Mouse (Mus musculus): ENCODE measurements around the gene D430041D05Rik. TPM values are rescaled to one million over a fixed set of nuclear protein-coding genes. Genes with fewer than 3 reads are reported as not detected.

The D430041D05Rik gene
- total RNA-seq, 1 experiment from 2014 or later, result not detected

DNA sequence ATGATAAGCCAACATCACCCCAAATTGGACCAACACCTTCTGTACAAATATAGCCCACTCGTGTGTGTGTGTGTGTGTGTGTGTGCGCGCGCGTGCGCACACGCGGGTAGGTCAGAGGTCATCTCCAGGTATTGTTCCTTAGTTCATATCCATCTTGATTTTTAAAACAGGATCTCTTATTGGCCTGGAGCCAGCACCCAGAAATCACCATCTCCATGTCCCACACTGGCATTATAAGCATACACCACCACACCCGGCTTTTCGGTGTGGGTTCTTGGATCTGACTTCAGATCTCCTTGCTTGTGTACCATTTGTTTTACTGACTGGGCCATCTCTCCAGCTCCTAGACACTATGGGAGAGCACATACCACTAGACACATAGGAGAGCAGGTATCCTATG is 91.4 kb downstream of the D430041D05Rik start:
- no peak for ATAC-seq (replicated peaks in 1 of 2; ENCODE audit: insufficient read depth in 1 of 2, low FRiP score in 2 of 2, low TSS enrichment in 1 of 2, low read depth in 1 of 2, poor library complexity in 2 of 2, severe bottlenecking in 2 of 2)

DNA sequence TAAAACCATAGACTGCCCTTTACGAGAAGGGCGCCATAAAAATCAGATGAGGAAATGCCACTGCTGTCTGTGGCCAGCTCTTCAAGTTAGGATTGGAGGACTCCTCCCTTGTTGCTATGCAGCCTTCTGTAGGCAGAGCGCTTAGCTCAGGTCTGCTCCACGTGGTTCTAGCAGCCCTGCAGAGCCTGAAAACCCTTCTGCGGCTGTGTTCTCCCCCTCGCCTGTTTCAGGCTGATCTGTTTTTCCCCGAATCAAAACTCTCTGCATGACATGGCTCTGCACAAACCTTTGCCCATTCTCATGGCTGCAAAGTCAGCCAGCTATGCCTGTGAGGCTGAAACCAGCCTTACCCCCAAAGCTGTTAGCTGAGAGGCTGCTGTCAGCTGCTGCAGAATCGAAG is 91.9 kb downstream of the D430041D05Rik start:
- no peak for ATAC-seq (replicated peaks in 1 of 2; ENCODE audit: insufficient read depth in 1 of 2, low FRiP score in 2 of 2, low TSS enrichment in 1 of 2, low read depth in 1 of 2, poor library complexity in 2 of 2, severe bottlenecking in 2 of 2)

DNA sequence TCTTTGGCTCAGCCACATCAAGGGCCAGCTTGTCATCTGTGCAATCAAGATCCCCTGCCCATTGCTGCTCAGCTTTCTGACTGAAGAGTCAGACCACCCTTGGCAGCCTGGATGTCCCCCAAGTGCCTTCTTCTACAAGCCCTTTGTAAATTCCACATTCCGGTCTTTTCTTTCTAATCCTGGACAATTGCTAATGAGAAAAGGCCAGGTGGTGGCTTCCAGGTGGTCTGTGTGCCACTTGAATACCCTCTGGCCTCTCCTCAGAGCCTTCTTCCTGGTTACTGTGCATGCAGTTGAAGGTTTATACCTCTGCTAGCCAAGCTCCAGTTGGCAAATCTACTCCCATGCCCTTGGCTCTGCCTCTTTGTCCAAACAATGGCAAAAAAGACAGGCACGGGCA is 92.6 kb downstream of the D430041D05Rik start:
- ATAC-seq (replicated peaks in 1 of 2; ENCODE audit: insufficient read depth in 1 of 2, low FRiP score in 2 of 2, low TSS enrichment in 1 of 2, low read depth in 1 of 2, poor library complexity in 2 of 2, severe bottlenecking in 2 of 2), result no peak

DNA sequence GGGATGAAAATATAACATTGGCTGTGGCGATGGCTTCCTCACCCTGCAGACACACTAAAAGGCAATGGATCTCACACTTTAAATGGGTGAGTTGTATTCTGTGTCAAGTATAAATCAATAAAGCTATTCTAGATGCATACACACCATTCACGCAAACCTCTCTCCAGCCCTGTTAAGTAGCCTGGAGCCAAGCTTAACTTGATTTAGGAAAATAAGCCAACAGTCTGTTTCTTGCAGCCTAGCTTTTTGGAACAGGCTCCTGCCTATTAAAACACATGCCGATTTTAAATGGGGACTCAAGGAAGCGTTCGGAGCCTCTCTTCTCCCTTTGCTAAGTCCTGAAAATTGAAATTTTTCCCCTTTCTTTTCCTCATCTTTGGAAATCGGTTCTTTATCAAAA is 93.2 kb downstream of the D430041D05Rik start:
- ATAC-seq (replicated peaks in 1 of 2; ENCODE audit: insufficient read depth in 1 of 2, low FRiP score in 2 of 2, low TSS enrichment in 1 of 2, low read depth in 1 of 2, poor library complexity in 2 of 2, severe bottlenecking in 2 of 2), result no peak

DNA sequence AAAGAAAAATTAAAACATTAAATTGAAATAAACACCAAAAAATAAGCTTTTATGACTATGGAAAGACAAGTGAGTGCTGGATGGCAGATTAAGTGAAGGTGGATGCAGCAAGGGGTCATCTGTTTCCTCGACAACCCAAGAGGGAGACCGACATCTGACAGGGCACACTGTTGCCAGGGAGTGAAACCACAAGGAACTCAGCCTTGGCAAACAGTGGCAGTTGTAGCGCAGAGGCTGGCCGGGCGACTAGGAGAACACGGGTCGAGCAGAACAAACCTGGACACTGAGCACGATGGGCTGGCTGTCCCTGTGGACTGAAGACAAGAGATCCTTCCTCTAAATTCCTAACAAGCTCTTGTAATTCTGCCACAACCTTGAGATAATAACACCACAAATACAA is 94.3 kb downstream of the D430041D05Rik start:
- ATAC-seq (replicated peaks in 1 of 2; ENCODE audit: insufficient read depth in 1 of 2, low FRiP score in 2 of 2, low TSS enrichment in 1 of 2, low read depth in 1 of 2, poor library complexity in 2 of 2, severe bottlenecking in 2 of 2), result no peak

DNA sequence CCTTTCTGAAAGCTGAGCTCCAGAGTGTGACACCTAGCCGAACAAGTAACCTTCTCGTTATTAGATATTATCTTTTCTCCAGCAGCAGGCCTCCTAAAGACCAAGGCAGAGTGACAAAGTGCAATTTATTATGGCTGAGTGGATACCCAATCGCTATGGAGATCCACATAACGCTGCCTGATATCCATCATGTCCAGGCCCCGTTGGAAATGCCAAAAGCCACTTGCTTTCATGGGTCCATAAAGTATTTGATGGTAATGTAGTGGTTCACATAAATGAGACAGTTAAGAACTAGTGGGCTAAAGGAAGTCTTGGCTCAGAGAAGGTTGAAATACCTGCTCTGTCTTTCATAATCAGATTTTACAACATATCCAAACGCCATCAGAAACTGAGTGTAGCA is 97.6 kb downstream of the D430041D05Rik start:
- ATAC-seq (replicated peaks in 1 of 2; ENCODE audit: insufficient read depth in 1 of 2, low FRiP score in 2 of 2, low TSS enrichment in 1 of 2, low read depth in 1 of 2, poor library complexity in 2 of 2, severe bottlenecking in 2 of 2), result no peak

DNA sequence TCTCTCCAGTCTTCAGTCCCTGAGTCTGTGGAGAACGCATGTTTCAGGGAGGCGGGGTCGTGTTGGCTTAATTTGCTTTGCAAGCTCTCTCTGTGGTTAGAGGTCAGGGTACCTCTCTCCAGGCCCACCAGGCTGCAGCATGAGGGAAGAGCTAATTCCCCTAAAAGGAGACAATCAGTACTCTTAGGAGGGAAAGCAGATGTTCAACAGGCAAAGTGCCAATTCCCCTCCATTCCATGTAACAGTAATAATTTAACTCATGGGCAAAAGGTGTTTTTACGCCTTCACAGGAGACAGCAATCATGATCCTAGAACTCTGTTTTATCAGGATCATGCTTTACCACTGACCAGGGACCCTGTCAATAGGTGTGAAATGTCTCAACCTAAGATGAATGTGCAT is 103.7 kb downstream of the D430041D05Rik start:
- ATAC-seq (replicated peaks in 1 of 2; ENCODE audit: insufficient read depth in 1 of 2, low FRiP score in 2 of 2, low TSS enrichment in 1 of 2, low read depth in 1 of 2, poor library complexity in 2 of 2, severe bottlenecking in 2 of 2), result no peak

DNA sequence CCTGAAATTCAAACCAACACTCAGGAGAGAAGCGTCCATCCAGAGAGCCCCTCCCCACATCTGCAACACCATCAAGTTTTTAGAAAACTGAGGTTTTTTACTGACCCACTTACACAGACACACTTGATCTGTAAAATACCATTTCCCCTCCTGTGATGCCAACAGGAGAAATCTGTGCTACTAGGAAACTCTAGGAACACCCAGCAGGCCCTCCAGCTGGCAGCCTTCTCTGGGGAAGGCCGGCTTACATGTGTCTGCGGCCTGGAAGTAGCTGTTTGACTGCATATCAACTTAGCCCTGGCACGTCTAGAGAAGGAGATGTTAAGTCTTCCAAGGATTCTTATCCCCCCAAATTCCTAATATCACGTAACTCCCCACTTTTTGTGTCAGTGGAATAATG is 105.1 kb downstream of the D430041D05Rik start:
- no peak for ATAC-seq (replicated peaks in 1 of 2; ENCODE audit: insufficient read depth in 1 of 2, low FRiP score in 2 of 2, low TSS enrichment in 1 of 2, low read depth in 1 of 2, poor library complexity in 2 of 2, severe bottlenecking in 2 of 2)

DNA sequence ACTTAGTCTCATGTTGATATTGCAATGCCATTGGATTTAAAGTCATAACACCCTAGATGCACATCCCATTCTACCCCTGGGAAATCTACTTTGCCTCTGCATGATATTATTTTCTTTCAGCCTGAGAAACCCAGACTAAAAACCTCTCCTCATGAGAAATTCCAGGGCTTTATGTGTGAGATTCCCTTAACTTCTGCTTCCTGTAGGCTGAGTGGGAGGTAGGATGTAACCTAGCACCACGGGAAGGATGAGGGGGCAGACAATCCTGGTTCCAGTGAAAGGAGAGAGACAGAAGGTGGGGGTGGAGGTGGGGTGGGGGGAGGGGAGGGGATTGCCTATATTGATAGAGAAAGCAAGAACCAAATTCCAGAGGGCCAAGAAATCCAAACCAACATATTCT is 110.9 kb downstream of the D430041D05Rik start:
- no peak for ATAC-seq (replicated peaks in 1 of 2; ENCODE audit: insufficient read depth in 1 of 2, low FRiP score in 2 of 2, low TSS enrichment in 1 of 2, low read depth in 1 of 2, poor library complexity in 2 of 2, severe bottlenecking in 2 of 2)

DNA sequence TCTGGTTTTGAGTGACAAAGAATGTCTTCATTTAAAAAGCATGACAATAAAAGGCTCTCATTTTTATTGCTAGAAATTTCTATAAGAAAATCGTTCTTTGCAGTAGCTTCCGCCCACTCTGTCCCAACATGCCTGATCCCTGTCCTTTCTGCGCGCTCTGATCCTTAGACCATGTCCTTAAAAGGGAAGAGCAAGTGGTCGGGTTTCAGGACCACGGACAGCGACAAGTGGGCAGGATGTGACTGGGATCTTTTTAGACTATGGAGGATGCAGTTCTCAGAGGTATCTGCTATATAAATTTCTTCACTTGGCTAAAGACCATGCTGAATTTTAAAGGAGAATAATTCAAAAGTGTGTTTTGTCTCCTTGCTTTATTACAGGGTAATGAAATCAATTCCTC is 111.7 kb downstream of the D430041D05Rik start:
- no peak for ATAC-seq (replicated peaks in 1 of 2; ENCODE audit: insufficient read depth in 1 of 2, low FRiP score in 2 of 2, low TSS enrichment in 1 of 2, low read depth in 1 of 2, poor library complexity in 2 of 2, severe bottlenecking in 2 of 2)

DNA sequence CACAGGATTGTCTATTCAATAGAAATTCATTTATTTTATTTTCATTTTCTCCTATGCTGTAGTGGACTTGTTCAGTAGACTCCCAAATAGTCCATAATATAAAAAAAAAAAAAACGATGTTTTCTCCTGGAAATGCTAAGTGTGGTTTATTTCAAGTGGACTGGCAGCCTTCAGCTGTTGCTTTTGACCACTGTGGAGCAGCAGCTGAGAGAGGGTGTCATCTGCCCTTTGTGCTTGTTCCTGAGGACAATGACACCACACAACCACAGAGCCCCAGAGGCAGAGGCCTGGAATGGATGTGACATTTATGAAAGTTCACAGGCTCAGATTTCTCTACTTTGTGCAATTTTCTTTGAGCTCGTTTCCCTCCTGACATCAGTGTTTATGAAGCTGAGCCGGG is 124.0 kb downstream of the D430041D05Rik start:
- no peak for ATAC-seq (replicated peaks in 1 of 2; ENCODE audit: insufficient read depth in 1 of 2, low FRiP score in 2 of 2, low TSS enrichment in 1 of 2, low read depth in 1 of 2, poor library complexity in 2 of 2, severe bottlenecking in 2 of 2)

DNA sequence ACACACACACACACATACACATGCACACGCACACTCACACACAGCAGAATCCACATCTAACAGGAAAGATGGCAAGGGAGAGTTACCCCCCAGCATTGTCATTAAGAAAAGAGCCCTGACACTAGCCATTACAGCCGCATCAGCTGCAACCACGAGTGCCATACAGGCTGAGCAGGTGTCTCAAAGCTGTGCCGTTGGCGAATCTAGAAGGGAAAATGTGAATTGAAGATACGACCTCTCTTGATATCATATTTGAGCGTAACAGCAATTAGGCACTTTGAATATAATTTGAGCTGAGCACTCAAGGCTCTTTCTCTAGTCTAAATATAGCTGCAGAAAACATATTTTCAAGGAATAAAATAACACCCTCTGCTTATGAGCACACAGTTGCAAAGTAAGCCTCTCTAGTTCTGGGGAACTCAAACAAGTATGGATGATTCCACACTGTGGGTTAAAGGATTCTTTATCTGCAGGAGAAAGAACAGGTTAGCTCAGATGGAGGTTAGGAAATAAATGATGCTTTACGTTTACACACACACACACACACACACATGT is 127.3 kb downstream of the D430041D05Rik start:
- ATAC-seq (replicated peaks in 1 of 2; ENCODE audit: insufficient read depth in 1 of 2, low FRiP score in 2 of 2, low TSS enrichment in 1 of 2, low read depth in 1 of 2, poor library complexity in 2 of 2, severe bottlenecking in 2 of 2), result no peak

DNA sequence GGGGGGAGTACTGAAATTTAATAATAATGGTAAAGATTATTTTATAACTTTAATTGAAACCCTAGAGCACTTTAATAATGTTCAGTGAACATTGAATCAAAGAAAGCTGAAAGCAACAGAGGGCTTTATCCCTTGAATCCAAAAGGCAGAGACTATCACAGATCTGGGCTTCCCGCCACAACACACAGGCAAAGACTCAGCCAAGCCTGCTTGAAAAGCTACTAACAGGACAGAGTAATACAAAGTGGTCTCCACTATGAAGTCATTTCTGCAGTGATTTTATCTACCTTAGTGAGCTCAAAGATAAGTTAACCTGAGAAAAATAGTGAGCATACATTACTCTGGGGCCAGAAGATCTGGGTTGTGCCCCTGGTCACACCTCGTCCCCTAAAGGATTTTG is 128.0 kb downstream of the D430041D05Rik start:
- no peak for ATAC-seq (replicated peaks in 1 of 2; ENCODE audit: insufficient read depth in 1 of 2, low FRiP score in 2 of 2, low TSS enrichment in 1 of 2, low read depth in 1 of 2, poor library complexity in 2 of 2, severe bottlenecking in 2 of 2)

DNA sequence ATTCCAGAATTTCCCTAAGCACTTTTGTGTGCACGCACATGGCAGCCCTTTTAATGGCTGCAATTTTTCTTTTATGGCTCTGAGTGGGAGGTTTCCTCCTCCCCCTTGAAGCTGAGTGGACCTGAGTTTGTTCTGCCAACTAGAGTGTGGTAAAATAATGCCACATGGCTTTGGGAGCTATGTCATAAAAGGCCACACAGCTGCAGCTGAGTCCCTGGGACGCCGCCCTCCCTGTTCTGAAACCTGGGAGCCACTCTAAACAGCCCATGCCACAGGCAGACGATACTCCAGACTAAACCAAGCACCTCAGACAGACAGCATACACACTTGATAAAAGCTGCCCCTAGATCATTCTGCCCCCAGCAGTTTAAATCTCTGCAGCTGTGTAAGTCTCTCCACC is 143.8 kb downstream of the D430041D05Rik start:
- no peak for ATAC-seq (replicated peaks in 1 of 2; ENCODE audit: insufficient read depth in 1 of 2, low FRiP score in 2 of 2, low TSS enrichment in 1 of 2, low read depth in 1 of 2, poor library complexity in 2 of 2, severe bottlenecking in 2 of 2)

DNA sequence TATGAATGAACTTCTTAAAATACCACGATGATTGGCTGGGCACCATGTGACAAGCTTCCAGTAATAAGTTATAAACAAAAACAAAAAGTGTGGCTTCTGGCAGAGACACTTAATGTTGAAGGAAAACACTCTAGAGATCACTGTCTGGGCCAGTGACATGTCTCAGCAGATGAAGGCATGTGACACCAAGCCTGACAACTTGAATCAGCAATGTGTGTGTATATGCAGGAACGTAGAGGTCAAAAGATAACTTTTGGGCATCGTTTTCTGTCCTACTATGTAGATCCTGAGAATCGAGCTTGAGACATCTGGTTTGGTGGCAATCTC is 149.1 kb downstream of the D430041D05Rik start:
- ATAC-seq (replicated peaks in 1 of 2; ENCODE audit: insufficient read depth in 1 of 2, low FRiP score in 2 of 2, low TSS enrichment in 1 of 2, low read depth in 1 of 2, poor library complexity in 2 of 2, severe bottlenecking in 2 of 2), result no peak

DNA sequence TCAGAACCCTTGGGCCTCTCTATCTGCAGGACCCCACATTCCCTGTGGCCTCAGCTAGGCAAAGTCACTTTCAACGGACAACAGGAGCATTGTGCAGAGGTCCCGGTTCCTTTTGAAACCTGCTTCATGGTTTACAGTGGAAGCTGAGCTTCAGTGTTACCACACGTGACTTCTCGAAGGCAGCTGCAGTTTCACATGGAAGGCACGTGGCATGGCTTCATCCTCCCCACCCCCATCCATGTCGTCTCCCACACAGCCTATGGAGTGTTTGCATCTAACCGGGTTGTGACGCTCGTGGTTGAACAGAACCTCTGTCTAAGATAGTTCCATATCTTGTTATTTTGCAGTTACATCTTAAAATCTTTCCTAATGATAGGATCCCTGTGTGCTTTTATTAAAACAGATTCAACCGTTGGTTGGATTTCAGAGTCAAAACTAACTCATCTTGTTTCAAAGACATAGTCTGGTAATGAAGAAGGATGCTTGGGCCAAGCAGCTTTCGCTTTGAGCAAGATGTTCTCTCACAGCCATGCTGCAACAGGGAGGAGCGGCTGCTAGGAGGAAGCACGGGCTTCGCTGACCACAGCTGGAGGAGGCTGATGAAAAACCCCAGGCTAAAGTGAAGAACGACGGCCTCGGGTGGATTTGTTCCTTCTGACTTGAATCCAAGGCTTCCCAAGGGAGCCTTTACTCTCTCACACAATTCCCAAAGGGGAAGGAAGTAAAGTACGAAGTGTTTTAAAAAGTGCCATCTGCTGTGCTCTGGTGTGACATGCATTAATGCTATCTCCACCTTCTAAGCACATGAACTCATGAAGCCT is 149.7 kb downstream of the D430041D05Rik start:
- no peak for ATAC-seq (replicated peaks in 1 of 2; ENCODE audit: insufficient read depth in 1 of 2, low FRiP score in 2 of 2, low TSS enrichment in 1 of 2, low read depth in 1 of 2, poor library complexity in 2 of 2, severe bottlenecking in 2 of 2)

DNA sequence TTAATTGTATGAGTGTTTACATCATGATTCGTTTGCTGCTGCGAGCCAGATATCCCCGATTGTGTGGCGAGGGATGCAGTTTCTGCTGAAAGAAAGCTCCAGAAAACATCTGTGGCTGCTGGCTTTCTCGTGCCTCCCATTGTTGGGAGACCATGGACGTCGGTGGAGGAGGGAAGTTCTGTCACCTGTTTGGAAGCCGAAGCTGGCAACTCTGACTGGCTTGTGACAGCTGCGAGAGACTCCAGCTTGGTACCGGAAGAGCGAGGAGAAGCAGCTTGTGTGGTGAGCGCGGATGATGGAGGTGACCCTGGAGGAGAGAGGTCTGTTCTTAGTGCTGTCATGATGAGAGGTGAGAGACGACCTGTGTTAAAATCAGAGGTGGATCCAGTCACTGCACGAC is 154.2 kb downstream of the D430041D05Rik start:
- no peak for ATAC-seq (replicated peaks in 1 of 2; ENCODE audit: insufficient read depth in 1 of 2, low FRiP score in 2 of 2, low TSS enrichment in 1 of 2, low read depth in 1 of 2, poor library complexity in 2 of 2, severe bottlenecking in 2 of 2)

DNA sequence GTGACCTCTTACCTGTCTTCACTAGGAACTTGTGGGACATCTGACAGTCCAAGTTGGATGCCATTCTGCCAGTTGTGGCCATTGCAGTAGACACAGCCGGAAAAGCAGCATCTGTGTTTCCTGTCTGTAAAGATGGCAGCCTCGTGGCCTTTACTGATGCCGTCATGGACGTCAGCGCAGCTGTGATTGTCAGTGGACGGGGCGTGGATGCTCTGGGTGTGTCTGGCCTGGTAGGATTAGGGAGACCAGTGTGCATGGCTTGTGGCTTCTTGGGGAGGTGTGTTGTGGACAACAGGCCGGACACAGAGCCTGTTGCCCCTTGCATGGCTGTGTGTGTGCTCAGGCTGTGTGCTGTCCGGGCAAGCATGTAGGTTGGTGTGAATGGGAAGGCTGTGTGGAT is 155.9 kb downstream of the D430041D05Rik start:
- ATAC-seq (replicated peaks in 1 of 2; ENCODE audit: insufficient read depth in 1 of 2, low FRiP score in 2 of 2, low TSS enrichment in 1 of 2, low read depth in 1 of 2, poor library complexity in 2 of 2, severe bottlenecking in 2 of 2), result no peak

DNA sequence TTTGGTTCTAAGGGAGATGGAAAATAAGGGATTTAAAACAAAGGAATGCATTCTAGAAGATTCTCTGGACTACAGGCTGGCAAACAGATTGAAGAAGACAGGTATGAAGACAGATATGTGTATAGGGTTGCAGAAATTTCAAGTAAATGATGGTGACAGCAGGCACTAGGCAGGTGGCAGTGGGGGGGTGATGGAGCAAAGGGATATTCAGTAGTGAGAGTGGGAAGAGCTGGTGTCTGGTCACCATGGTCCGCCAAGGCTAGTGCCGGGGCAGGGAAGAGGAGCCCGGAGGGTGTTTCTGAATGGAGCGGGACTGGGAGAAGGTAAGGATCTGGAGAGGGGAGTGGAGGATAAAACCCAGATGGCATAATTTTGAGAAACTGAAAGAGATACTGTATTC is 157.5 kb downstream of the D430041D05Rik start:
- ATAC-seq (replicated peaks in 1 of 2; ENCODE audit: insufficient read depth in 1 of 2, low FRiP score in 2 of 2, low TSS enrichment in 1 of 2, low read depth in 1 of 2, poor library complexity in 2 of 2, severe bottlenecking in 2 of 2), result no peak

All from hematopoietic stem cell, adult 5-6 weeks (primary cell).